Mouse (Mus musculus): Measurements from ENCODE around the gene F8a. TPM values are rescaled to one million over a fixed set of nuclear protein-coding genes. Genes with fewer than 3 reads are reported as not detected.

Gene F8a
- polyA plus RNA-seq, 1 experiment from 2014 or later: 3.2 TPM

Other genes starting within 250 kb of the F8a start
- 1.2 TPM in 2 replicates for gene Zfp185, start 241.0 kb upstream of the F8a start, polyA plus RNA-seq (2015; fragmentation: Nextera tagmentation; extraction: Ambion mirVana)
- 0.06 TPM in 1 of 2 replicates, not detected in the other for gene Pnma5, start 191.2 kb upstream of the F8a start, polyA plus RNA-seq (2015; fragmentation: Nextera tagmentation; extraction: Ambion mirVana)
- gene Pnma3, start 163.5 kb upstream of the F8a start, polyA plus RNA-seq (2015; fragmentation: Nextera tagmentation; extraction: Ambion mirVana): not detected in 2 replicates
- gene Xlr4a, start 145.8 kb upstream of the F8a start, polyA plus RNA-seq (2015; fragmentation: Nextera tagmentation; extraction: Ambion mirVana): 0.68 and 1.4 TPM in 2 replicates
- 2.4 and 3.2 TPM in 2 replicates for gene Xlr3a, start 131.2 kb upstream of the F8a start, polyA plus RNA-seq (2015; fragmentation: Nextera tagmentation; extraction: Ambion mirVana)
- 0.12 and 0.17 TPM in 2 replicates for gene Gm14685, start 111.2 kb upstream of the F8a start, polyA plus RNA-seq (2015; fragmentation: Nextera tagmentation; extraction: Ambion mirVana)
- not detected in 2 replicates for gene Xlr5b, start 79.5 kb upstream of the F8a start, polyA plus RNA-seq (2015; fragmentation: Nextera tagmentation; extraction: Ambion mirVana)
- 0.12 and 0.28 TPM in 2 replicates for gene DXBay18, start 78.8 kb upstream of the F8a start, polyA plus RNA-seq (2015; fragmentation: Nextera tagmentation; extraction: Ambion mirVana)
- not detected in 2 replicates for gene Spin2d, start 51.3 kb upstream of the F8a start, polyA plus RNA-seq (2015; fragmentation: Nextera tagmentation; extraction: Ambion mirVana)
- 2.1 and 2.2 TPM in 2 replicates for gene Xlr3b, start 36.1 kb upstream of the F8a start, polyA plus RNA-seq (2015; fragmentation: Nextera tagmentation; extraction: Ambion mirVana)
- 1.4 and 1.7 TPM in 2 replicates for gene Xlr4b, start 14.0 kb upstream of the F8a start, polyA plus RNA-seq (2015; fragmentation: Nextera tagmentation; extraction: Ambion mirVana)
- 0.26 and 0.71 TPM in 2 replicates for gene Xlr4c, start 14.8 kb downstream of the F8a start, polyA plus RNA-seq (2015; fragmentation: Nextera tagmentation; extraction: Ambion mirVana)
- gene Xlr3c, start 37.1 kb downstream of the F8a start, polyA plus RNA-seq (2015; fragmentation: Nextera tagmentation; extraction: Ambion mirVana): 0.08 TPM in 1 of 2 replicates, not detected in the other
- not detected in 2 replicates for gene Xlr5a, start 64.7 kb downstream of the F8a start, polyA plus RNA-seq (2015; fragmentation: Nextera tagmentation; extraction: Ambion mirVana)
- not detected in 2 replicates for gene Xlr5c, start 64.7 kb downstream of the F8a start, polyA plus RNA-seq (2015; fragmentation: Nextera tagmentation; extraction: Ambion mirVana)
- gene Gm45015, start 108.5 kb downstream of the F8a start, polyA plus RNA-seq (2015; fragmentation: Nextera tagmentation; extraction: Ambion mirVana): not detected in 2 replicates
- gene Zfp275, start 114.3 kb downstream of the F8a start, polyA plus RNA-seq (2015; fragmentation: Nextera tagmentation; extraction: Ambion mirVana): 2.2 and 2.5 TPM in 2 replicates
- gene Gm18336, start 170.4 kb downstream of the F8a start, polyA plus RNA-seq (2015; fragmentation: Nextera tagmentation; extraction: Ambion mirVana): not detected in 2 replicates
- gene Zfp92, start 182.8 kb downstream of the F8a start, polyA plus RNA-seq (2015; fragmentation: Nextera tagmentation; extraction: Ambion mirVana): not detected in 2 replicates
- gene Trex2, start 207.1 kb downstream of the F8a start, polyA plus RNA-seq (2015; fragmentation: Nextera tagmentation; extraction: Ambion mirVana): not detected in 2 replicates
- 41.6 and 42.1 TPM in 2 replicates for gene Haus7, start 230.8 kb downstream of the F8a start, polyA plus RNA-seq (2015; fragmentation: Nextera tagmentation; extraction: Ambion mirVana)